Mouse (Mus musculus) midbrain, embryonic 10.5 days (tissue): ENCODE results near the gene Tacc3. TPM values are rescaled to one million over a fixed set of nuclear protein-coding genes. Genes with fewer than 3 reads are reported as not detected.
A peak's percentile ranks its signal among the peaks of the same experiment; 100 is the strongest.

ENCODE experiments used
- DNase-seq: peaks from one replicate; pipeline ENCODE4 v3.0.0-alpha.2; 2017; ENCODE audit warnings: low spot score
- H3K27ac ChIP-seq: fragments of 300-500 bp; sonication (generic); replicated peaks from 2 replicates; pipeline ENCODE4 v1.5.1; 2016; ENCODE audit warnings: mild to moderate bottlenecking
- H3K27me3 ChIP-seq: fragments of 300-500 bp; sonication (generic); 2 replicates; pipeline ENCODE4 v1.6.1; 2016; ENCODE audit warnings: low read depth, mild to moderate bottlenecking; ENCODE audit not compliant: poor library complexity, severe bottlenecking
- H3K36me3 ChIP-seq: fragments of 300-500 bp; sonication (generic); 2 replicates; pipeline ENCODE4 v1.6.1; 2016; ENCODE audit warnings: mild to moderate bottlenecking, moderate library complexity
- H3K4me1 ChIP-seq: fragments of 300-500 bp; sonication (generic); 2 replicates; pipeline ENCODE4 v1.6.1; 2016
- H3K4me3 ChIP-seq: fragments of 300-500 bp; sonication (generic); 2 replicates; pipeline ENCODE4 v1.5.1; 2016; ENCODE audit warnings: mild to moderate bottlenecking, moderate library complexity
- H3K9me3 ChIP-seq: fragments of 300-500 bp; sonication (generic); replicated peaks from 2 replicates; pipeline ENCODE4 v1.6.1; 2016; ENCODE audit warnings: mild to moderate bottlenecking
- WGBS: fragments of 180-500 bp; shearing (Covaris S2); methylation state at CpG from one replicate; pipeline ENCODE4 v1.1.7; 2016; 5-methylcytosine and 5-hydroxymethylcytosine counted together
- polyA plus RNA-seq: library from polyadenylated mRNA; unstranded; fragments of >200 nt; fragmentation: Nextera tagmentation; extraction: Ambion mirVana; gene quantifications from 2 replicates; pipeline ENCODE4 v1.2.1, GENCODE M21; 2016

The Tacc3 gene
- polyA plus RNA-seq, 1 experiment from 2014 or later = 336 TPM

- peak overlapping the region; percentile 83 for H3K4me3 ChIP-seq
- no peaks in the 10 kb centered on the region for H3K9me3 ChIP-seq
- no peak for DNase-seq
- H3K27ac ChIP-seq = peak overlapping the region; percentile 96
- no peaks in the 10 kb centered on the region for H3K27me3 ChIP-seq
- H3K36me3 ChIP-seq = peaks cover 57% of the 10 kb centered on the region
- under 1% methylated on average over 26 of the region's 26 CpGs for WGBS
- peaks cover 46% of the 10 kb centered on the region for H3K4me1 ChIP-seq
Measured at GRCm38 (mm10) chr5:33658664-33659050, 729 bp downstream of the Tacc3 start.

DNA sequence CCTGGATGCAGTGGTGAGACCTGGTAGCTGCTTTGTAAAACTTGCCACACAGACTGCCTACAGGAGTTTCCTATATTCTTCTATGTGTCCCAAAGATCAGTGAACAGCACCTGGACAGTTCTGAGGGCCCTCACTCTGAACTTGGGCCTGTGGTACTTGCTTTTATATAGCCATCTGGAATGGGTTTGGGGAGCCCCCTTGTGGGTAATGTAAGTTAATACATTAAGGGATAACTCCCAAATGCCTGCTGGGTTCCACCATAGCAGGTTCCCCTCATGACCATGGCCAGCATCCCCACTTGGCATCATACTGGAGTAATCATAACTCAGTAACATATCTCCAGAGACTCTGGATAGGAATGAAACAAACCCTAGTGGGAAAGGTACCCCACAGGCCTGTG, 10.3 kb downstream of the Tacc3 start:
- Histone ChIP-seq H3K36me3 (peaks cover 97% of the 10 kb centered on the region), H3K4me3 (no peak overlapping the region), H3K27me3 (no peaks in the 10 kb centered on the region), H3K27ac (no peak overlapping the region), H3K4me1 (0 out of 2 replicates have a peak, but pooled peaks cover 3% of the 10 kb centered on the region), H3K9me3 (no peaks in the 10 kb centered on the region)
- no peak for DNase-seq

DNA sequence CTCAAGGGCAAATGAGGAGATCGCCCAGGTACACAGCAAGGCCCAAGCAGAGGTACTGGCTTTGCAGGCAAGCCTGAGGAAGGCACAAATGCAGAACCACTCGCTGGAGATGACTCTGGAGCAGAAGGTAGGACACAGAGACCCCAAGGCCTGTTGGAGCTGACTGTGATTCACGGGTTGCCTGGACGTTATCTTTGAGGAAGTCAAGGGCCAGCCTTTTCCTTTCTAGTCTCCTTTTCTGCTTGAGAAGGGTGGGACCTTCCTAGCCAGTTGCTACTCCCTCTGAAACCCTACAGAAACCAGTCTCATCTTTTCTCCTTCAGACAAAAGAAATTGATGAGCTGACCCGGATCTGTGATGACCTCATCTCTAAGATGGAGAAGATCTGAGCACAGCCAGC, 13.7 kb downstream of the Tacc3 start:
- no peak for DNase-seq
- Histone ChIP-seq H3K4me3 (no peak overlapping the region), H3K27ac (no peak overlapping the region), H3K4me1 (peaks cover 11% of the 10 kb centered on the region), H3K36me3 (peaks cover 78% of the 10 kb centered on the region), H3K27me3 (no peaks in the 10 kb centered on the region), H3K9me3 (no peaks in the 10 kb centered on the region)
- WGBS = 86% methylated on average over 5 of the region's 5 CpGs

DNA sequence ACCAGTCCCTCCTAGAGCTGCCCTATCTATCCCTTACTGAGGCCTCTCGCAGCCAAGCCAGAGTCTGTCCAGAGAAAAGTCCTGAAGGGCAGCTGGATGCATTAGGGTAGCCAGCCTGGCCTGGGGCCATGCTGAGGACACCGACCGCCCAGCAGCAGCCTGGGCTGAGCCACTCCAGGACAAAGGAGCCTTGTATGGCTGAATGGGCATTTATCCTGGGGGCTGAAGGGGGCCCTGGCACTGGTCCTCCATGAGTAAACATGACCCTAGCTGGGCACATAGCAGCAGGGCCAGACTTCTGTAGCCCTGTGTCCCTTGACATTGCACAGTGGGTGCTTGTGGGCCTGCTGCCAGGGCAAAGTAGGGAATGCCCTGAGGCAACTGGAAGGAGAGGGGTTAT, 16.5 kb downstream of the Tacc3 start:
- H3K9me3 ChIP-seq = no peaks in the 10 kb centered on the region
- H3K4me1 ChIP-seq = peaks cover 11% of the 10 kb centered on the region
- H3K4me3 ChIP-seq = no peak overlapping the region
- H3K36me3 ChIP-seq = peaks cover 50% of the 10 kb centered on the region
- H3K27me3 ChIP-seq = no peaks in the 10 kb centered on the region
- no peak for DNase-seq
- 75% methylated on average over 3 of the region's 3 CpGs for WGBS
- H3K27ac ChIP-seq = peak overlapping the region; percentile 60; the same call in 1 of the 2 replicates

DNA sequence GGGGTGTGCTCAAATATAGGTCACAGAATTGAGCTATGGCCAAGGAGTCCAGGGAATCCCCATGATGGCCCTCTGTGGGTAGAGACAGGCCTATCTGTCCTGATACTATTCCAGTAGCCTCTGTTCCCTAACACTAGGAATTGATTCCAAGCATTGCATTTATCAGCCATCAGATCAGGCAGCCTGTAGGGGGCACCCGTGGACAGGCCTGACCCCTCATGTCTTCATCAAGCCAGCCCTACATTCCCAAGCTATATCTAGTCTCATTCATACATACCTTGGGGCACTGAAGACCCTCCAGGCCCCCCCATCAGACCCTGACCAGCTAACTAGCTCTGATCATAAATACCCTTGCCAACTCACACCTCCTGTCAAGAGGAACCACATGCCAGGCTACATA, 18.0 kb downstream of the Tacc3 start:
- Histone ChIP-seq H3K27me3 (no peaks in the 10 kb centered on the region), H3K4me1 (peaks cover 12% of the 10 kb centered on the region), H3K9me3 (no peaks in the 10 kb centered on the region), H3K27ac (no peak overlapping the region), H3K36me3 (peaks cover 35% of the 10 kb centered on the region), H3K4me3 (no peak overlapping the region)
- peak; percentile 69 for DNase-seq
- 4% methylated on average over 1 of the region's 1 CpGs for WGBS

DNA sequence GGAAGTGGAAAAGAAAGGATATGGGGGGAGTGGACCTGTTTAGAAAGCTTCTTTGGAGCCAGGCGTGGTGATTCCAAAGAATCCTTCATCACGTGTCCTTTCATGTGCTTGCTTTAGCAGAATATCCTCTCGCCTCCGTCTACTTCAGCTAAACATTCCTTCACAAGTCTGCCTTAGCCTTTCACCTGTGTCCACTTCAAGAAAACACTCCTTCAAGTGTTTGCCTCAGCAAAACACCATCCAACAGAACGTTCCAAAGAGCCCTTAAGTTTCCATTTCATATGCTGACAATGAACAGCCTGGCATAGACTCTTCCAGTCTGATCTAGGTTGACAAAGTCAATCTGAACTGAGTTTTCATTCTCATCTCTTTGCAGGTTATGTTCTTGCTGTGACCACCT, 20.3 kb downstream of the Tacc3 start:
- Histone ChIP-seq H3K27ac (no peak overlapping the region), H3K4me1 (peaks cover 16% of the 10 kb centered on the region), H3K36me3 (peaks cover 12% of the 10 kb centered on the region), H3K9me3 (no peaks in the 10 kb centered on the region), H3K27me3 (peaks cover 16% of the 10 kb centered on the region; the same call in 1 of the 2 replicates), H3K4me3 (no peak overlapping the region)
- 87% methylated on average over 5 of the region's 5 CpGs for WGBS
- DNase-seq = no peak

GRCm38 (mm10) chr5:33681044-33681443, 23.1 kb downstream of the Tacc3 start:
- 60% methylated on average over 3 of the region's 3 CpGs for WGBS
- no peaks in the 10 kb centered on the region for H3K9me3 ChIP-seq
- H3K27me3 ChIP-seq = peaks cover 36% of the 10 kb centered on the region
- no peak overlapping the region for H3K4me3 ChIP-seq
- DNase-seq = no peak
- H3K36me3 ChIP-seq = no peaks in the 10 kb centered on the region
- peak overlapping the region; percentile 49; the same call in 1 of the 2 replicates for H3K27ac ChIP-seq
- peaks cover 19% of the 10 kb centered on the region; the same call in 1 of the 2 replicates for H3K4me1 ChIP-seq

GRCm38 (mm10) chr5:33681611-33682388, 23.9 kb downstream of the Tacc3 start:
- Histone ChIP-seq H3K9me3 (no peaks in the 10 kb centered on the region), H3K27me3 (peaks cover 44% of the 10 kb centered on the region), H3K4me1 (peaks cover 19% of the 10 kb centered on the region; the same call in 1 of the 2 replicates), H3K4me3 (no peak overlapping the region), H3K27ac (0 out of 2 replicates have a peak overlapping the region, but pooled peaks have one; percentile 58), H3K36me3 (no peaks in the 10 kb centered on the region)
- no peak for DNase-seq
- 78% methylated on average over 15 of the region's 15 CpGs for WGBS

- 81% methylated on average over 4 of the region's 4 CpGs for WGBS
- Histone ChIP-seq H3K4me1 (peaks cover 20% of the 10 kb centered on the region), H3K27ac (no peak overlapping the region), H3K9me3 (no peaks in the 10 kb centered on the region), H3K27me3 (peaks cover 55% of the 10 kb centered on the region), H3K36me3 (no peaks in the 10 kb centered on the region), H3K4me3 (no peak overlapping the region)
- no peak for DNase-seq
Measured at GRCm38 (mm10) chr5:33682963-33683362, 25.0 kb downstream of the Tacc3 start.

DNA sequence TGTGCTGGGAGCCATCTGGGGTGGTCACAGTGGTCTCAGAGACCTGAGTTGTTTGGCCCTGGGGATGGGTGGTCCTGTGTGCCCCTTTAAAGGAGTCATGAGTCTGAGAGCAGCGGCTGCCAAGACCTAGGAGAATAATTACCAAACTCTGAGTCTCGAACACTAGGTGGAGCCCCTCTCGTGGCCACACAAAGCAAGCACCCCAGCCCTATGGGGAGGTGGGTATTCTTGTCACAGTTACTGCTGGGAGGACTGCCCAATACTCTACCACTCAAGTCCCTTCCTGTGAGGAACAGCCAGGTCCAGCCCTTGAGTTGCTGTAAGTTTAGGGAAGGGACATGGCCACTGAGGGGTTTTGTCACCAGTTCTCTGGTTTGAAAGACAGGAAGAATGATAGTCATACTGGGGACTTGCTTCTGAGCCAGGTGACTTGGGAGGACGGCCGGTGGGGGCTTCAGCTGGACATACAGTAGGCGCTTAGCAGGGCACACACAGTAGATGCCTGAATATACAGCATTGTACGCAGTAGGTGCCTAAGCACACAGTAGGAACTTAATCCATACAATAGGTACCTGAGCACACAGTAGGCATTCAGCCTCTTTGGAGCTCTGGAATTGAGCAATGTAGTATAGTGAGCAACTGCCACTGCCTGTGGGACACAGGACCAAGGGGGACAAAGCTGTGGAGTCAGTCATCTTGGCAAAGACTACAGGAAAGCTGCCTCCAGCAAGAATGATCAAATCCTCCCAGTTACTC, 26.1 kb downstream of the Tacc3 start:
- H3K4me3 ChIP-seq = no peak overlapping the region
- peaks cover 67% of the 10 kb centered on the region for H3K27me3 ChIP-seq
- H3K27ac ChIP-seq = peak overlapping the region; percentile 42; the same call in 1 of the 2 replicates
- no peaks in the 10 kb centered on the region for H3K9me3 ChIP-seq
- H3K4me1 ChIP-seq = peaks cover 32% of the 10 kb centered on the region
- peak; percentile 67 for DNase-seq
- 49% methylated on average over 7 of the region's 7 CpGs for WGBS
- H3K36me3 ChIP-seq = no peaks in the 10 kb centered on the region

DNA sequence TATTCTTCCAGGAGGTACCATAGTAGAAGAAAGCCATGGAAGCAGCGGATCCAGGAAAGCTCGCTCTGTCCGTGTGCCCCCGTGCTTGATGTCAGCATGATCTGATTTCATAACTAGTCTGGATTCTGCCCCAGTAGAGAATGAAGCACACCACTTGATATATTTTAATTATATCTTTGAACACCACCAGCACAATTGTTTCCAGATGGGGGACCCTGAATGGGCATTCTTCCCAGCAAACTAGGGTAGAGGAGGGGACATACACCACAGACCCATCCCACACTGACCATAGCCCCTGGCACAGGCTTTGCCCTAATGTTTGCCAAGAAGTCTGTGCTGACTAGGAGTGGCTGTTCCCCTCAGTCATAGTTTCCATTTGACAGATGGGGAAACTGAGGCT, 27.0 kb downstream of the Tacc3 start:
- DNase-seq = no peak

DNA sequence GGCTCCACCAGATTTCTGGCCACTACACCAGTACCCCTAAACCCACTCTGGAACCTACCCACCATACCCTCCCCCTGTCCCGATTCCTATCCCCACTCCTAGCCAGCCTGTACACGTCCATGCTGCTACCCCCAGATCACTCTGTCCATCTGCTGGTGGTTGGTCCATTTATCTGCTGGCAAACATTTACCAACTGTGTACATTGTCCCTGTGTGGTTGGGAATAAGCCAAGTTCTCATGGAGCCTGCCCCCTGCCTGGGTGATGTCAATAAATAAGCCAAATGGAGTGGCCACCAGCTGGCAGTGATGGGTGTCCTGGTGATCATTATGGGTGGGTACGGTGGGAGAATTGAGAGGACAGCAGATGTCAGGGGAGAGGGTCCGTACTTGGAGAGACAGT, 29.2 kb downstream of the Tacc3 start:
- Histone ChIP-seq H3K27me3 (peaks cover 91% of the 10 kb centered on the region), H3K9me3 (no peaks in the 10 kb centered on the region), H3K36me3 (no peaks in the 10 kb centered on the region), H3K4me1 (peaks cover 47% of the 10 kb centered on the region), H3K27ac (no peak overlapping the region), H3K4me3 (no peak overlapping the region)
- no peak for DNase-seq
- 91% methylated on average over 4 of the region's 4 CpGs for WGBS

More for the DNA sequence above, 27.0 kb downstream of the Tacc3 start:
- WGBS = 94% methylated on average over 4 of the region's 4 CpGs
- Histone ChIP-seq H3K36me3 (no peaks in the 10 kb centered on the region), H3K27me3 (peaks cover 75% of the 10 kb centered on the region), H3K9me3 (no peaks in the 10 kb centered on the region), H3K4me1 (peaks cover 40% of the 10 kb centered on the region), H3K27ac (no peak overlapping the region), H3K4me3 (no peak overlapping the region)
